Mouse (Mus musculus) retina, adult 2 months (tissue): Measurements from ENCODE around the gene Gbp10.
"Not testable (repeated sequence)": the region's sequence is repeated elsewhere in the genome, so short reads cannot be mapped to it uniquely, and the experiment has no call there.

Experiments
- DNase-seq: peaks from one replicate; pipeline ENCODE4 v3.0.0-alpha.2; 2012; ENCODE audit warnings: low read depth, low spot score

Gbp10 gene

GRCm38 (mm10) chr5:105239483-105240047 is at the start of gene Gbp10:
TSS of gene Gbp10 (minus strand) at chr5:105239533.
- DNase-seq = not testable (repeated sequence)

DNA sequence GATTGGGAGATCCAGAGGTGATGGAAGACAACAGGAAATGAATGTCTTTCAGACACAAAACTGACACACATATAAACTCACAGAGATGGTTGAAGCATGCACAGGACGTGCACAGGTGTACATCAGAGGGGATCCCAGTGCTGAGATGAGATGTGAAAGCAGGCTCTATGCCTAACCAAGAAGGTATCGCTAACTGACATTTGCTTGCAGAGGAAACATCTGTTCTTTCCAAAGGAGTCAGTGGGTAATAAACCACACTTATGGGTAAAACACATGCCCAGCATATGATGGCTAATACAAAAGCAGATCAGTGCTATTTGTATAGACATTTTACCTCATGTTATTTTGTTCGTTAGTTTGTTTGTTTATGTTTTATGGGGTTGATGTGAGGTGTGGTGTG is 21.3 kb upstream of the Gbp10 start:
- not testable (repeated sequence) for DNase-seq

GRCm38 (mm10) chr5:105252491-105252890 is 13.2 kb upstream of the Gbp10 start:
- DNase-seq = no peak

DNA sequence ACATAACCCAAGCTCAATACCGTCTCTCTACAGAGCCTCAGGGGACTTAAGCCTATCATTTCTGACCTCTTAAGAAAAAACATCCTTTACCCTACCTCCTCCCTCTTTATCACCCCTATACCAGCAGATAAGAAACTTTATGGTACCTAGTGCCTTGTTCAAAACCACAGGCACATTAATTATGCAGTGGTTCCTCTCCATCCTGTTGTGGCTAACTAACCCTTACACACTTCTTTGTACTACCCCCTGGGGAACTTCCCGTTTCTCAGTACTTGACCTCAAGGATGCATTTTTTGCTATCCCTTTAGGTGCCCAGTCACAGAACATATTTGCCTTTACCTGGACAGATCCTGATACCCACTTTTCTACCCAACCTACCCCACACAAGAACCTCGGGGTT is 5.4 kb upstream of the Gbp10 start:
- not testable (repeated sequence) for DNase-seq

- DNase-seq = not testable (repeated sequence)
Observed at GRCm38 (mm10) chr5:105240982-105241381, 1.6 kb upstream of the Gbp10 start.

DNA sequence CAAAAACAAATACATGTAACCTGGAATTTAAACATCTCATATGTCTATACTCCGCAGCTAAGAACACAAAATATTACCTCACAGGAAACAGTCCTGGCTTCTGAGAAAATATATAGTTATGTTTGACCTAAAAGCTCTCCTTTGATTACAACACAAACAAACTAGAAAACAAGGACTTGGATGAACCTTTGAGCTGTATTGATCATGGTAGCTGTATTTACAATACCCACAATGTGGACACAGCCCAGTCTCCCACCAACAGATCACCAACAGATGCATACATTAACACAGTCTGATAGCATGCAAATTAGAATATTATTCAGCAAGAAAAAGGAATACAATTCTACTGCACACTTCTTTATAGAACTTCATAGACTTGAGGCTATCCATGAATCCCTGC is 931 bp downstream of the Gbp10 start:
- not testable (repeated sequence) for DNase-seq

- DNase-seq = not testable (repeated sequence)
Observed at GRCm38 (mm10) chr5:105236040-105236439, 3.3 kb downstream of the Gbp10 start.

DNA sequence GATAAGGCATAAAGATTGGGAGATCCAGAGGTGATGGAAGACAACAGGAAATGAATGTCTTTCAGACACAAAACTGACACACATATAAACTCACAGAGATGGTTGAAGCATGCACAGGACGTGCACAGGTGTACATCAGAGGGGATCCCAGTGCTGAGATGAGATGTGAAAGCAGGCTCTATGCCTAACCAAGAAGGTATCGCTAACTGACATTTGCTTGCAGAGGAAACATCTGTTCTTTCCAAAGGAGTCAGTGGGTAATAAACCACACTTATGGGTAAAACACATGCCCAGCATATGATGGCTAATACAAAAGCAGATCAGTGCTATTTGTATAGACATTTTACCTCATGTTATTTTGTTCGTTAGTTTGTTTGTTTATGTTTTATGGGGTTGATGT is 30.4 kb downstream of the Gbp10 start:
- DNase-seq = not testable (repeated sequence)

DNA sequence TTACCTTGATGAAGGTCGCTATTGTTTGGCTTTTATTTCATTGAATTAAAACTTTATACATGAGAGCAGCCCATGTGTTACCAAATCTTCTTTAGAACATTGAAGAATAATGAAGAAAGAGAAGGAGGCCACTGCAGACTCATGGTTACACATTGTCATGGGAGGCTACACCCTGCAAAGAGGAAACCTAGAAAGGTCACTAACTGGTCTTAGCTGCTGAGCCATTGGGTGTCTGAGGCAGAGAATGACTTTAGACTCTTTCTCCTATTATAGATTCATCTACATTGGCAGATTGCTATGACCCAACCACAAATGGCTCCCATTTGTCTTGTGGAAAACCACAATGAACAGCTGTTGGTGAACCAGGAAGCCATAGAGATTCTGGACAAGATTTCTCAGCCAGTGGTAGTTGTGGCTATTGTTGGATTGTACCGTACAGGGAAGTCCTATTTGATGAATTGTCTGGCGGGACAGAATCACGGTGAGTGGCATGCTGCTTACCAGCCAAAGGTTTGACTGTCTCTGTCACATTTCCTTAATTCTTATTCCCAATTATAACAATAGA is 38.5 kb downstream of the Gbp10 start:
- DNase-seq = not testable (repeated sequence)

DNA sequence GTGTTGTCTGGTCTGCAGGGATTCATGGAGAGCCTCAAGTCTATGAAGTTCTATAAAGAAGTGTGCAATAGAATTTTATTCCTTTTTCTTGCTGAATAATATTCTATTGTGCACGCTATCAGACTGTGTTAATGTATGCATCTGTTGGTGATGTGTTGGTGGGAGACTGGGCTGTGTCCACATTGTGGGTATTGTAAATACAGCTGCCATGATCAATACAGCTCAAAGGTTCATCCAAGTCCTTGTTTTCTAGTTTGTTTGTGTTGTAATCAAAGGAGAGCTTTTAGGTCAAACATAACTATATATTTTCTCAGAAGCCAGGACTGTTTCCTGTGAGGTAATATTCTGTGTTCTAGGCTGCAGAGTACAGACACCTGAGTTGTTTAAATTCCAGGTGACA is 40.2 kb downstream of the Gbp10 start:
- not testable (repeated sequence) for DNase-seq

DNA sequence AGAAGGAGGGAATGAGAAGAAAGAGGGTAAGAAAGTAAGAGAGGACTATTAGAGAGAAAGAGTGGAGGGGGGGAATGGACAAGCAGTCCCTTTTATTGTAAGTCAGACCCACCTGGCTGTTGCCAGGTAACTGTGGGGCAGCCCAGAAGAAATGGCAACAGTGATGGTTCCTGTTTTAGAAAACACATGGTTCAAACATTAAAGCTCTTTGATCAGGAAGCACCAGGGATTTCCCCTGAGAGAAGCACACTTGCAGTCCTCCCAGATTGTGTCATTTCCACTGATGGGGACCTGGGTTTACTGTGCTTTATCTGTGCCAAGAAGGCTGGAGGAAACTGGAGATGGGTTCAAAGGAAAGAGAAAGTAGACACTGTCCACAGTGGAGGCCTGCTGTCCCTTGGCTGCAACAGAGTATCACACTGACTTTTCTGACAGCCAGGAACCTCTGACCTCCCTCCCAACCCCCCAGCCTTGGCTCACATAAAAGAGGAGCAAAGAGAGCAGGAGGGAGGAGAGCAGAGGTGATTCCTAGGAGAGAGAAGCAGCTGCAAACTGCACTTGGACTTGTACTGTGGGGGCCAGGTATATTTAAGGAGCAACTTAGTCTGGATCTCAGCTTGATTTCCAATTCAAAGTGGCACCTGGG is 41.3 kb downstream of the Gbp10 start:
- not testable (repeated sequence) for DNase-seq

GRCm38 (mm10) chr5:105196308-105196707 is 43.0 kb downstream of the Gbp10 start:
- not testable (repeated sequence) for DNase-seq

DNA sequence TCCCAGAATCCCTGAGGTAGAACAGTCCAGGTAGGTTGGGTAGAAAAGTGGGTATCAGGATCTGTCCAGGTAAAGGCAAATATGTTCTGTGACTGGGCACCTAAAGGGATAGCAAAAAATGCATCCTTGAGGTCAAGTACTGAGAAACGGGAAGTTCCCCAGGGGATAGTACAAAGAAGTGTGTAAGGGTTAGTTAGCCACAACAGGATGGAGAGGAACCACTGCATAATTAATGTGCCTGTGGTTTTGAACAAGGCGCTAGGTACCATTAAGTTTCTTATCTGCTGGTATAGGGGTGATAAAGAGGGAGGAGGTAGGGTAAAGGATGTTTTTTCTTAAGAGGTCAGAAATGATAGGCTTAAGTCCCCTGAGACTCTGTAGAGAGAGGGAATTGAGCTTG is 46.8 kb downstream of the Gbp10 start:
- DNase-seq = not testable (repeated sequence)

- no peak for DNase-seq
Observed at GRCm38 (mm10) chr5:105181446-105181845, 57.9 kb downstream of the Gbp10 start.
